Mouse (Mus musculus) T-helper 2 cell (primary cell): ENCODE measurements at regions not wholly inside any gene's neighbourhood (a gene's known extent, or its start where the extent isn't known, plus 50 kb on each side); places are given as distances from the start of the nearest gene placed in this dataset.

Source experiments
- in situ Hi-C: fragments of 300-600 bp; cut with MboI, MseI; formaldehyde crosslinking; loops from one replicate; pipeline ENCODE4 v1.15.1; 2025; ENCODE audit warnings: high pct_unique_total_duplicates

GRCm38 (mm10) chr13:42507535-42507934, 172.9 kb upstream of the Phactr1 start:
- in situ Hi-C loops, result no loop called here

- in situ Hi-C loops, result no loop called here
Measured at GRCm38 (mm10) chr13:42518686-42519085, 161.7 kb upstream of the Phactr1 start.

- in situ Hi-C loops, result no loop called here
Measured at GRCm38 (mm10) chr13:42522553-42522952, 157.9 kb upstream of the Phactr1 start.

GRCm38 (mm10) chr13:42526163-42526562, 154.3 kb upstream of the Phactr1 start:
- in situ Hi-C loops, result no loop called here

- in situ Hi-C loops, result no loop called here
Measured at GRCm38 (mm10) chr13:42526966-42527365, 153.5 kb upstream of the Phactr1 start.

GRCm38 (mm10) chr13:42528169-42528568, 152.3 kb upstream of the Phactr1 start:
- in situ Hi-C loops, result no loop called here

- in situ Hi-C loops, result no loop called here
Measured at GRCm38 (mm10) chr13:42536501-42537210, 143.8 kb upstream of the Phactr1 start.

GRCm38 (mm10) chr13:42538046-42538445, 142.4 kb upstream of the Phactr1 start:
- in situ Hi-C loops, result no loop called here

GRCm38 (mm10) chr13:42544536-42545094, 135.8 kb upstream of the Phactr1 start:
- in situ Hi-C loops, result no loop called here

- in situ Hi-C loops, result no loop called here
Measured at GRCm38 (mm10) chr13:42546389-42546788, 134.0 kb upstream of the Phactr1 start.

GRCm38 (mm10) chr13:42546851-42547250, 133.6 kb upstream of the Phactr1 start:
- in situ Hi-C loops, result no loop called here

- in situ Hi-C loops, result no loop called here
Measured at GRCm38 (mm10) chr13:42549021-42549559, 131.3 kb upstream of the Phactr1 start.

- in situ Hi-C loops, result no loop called here
Measured at GRCm38 (mm10) chr13:42554961-42555360, 125.5 kb upstream of the Phactr1 start.

- in situ Hi-C loops, result no loop called here
Measured at GRCm38 (mm10) chr13:42558526-42558925, 121.9 kb upstream of the Phactr1 start.

GRCm38 (mm10) chr13:42561446-42561845, 119.0 kb upstream of the Phactr1 start:
- in situ Hi-C loops, result no loop called here

- in situ Hi-C loops, result no loop called here
Measured at GRCm38 (mm10) chr13:42565291-42566058, 114.9 kb upstream of the Phactr1 start.

GRCm38 (mm10) chr13:42570600-42571348, 109.6 kb upstream of the Phactr1 start:
- in situ Hi-C loops, result no loop called here

- in situ Hi-C loops, result no loop called here
Measured at GRCm38 (mm10) chr13:42574189-42574588, 106.2 kb upstream of the Phactr1 start.

- in situ Hi-C loops, result no loop called here
Measured at GRCm38 (mm10) chr13:42575725-42576426, 104.5 kb upstream of the Phactr1 start.

- in situ Hi-C loops, result no loop called here
Measured at GRCm38 (mm10) chr13:42579471-42579870, 101.0 kb upstream of the Phactr1 start.

GRCm38 (mm10) chr13:42589136-42589535, 91.3 kb upstream of the Phactr1 start:
- in situ Hi-C loops, result loop anchor here (10.0 kb wide), 2 partner anchors 394 to 584 kb away; no protein-coding TSS in a partner anchor
